Mouse (Mus musculus): Measurements from ENCODE around the gene Tmem8b. TPM values are rescaled to one million over a fixed set of nuclear protein-coding genes. Genes with fewer than 3 reads are reported as not detected.

Gene Tmem8b
- polyA plus RNA-seq, 1 experiment from 2014 or later, result 2.8 TPM

DNA sequence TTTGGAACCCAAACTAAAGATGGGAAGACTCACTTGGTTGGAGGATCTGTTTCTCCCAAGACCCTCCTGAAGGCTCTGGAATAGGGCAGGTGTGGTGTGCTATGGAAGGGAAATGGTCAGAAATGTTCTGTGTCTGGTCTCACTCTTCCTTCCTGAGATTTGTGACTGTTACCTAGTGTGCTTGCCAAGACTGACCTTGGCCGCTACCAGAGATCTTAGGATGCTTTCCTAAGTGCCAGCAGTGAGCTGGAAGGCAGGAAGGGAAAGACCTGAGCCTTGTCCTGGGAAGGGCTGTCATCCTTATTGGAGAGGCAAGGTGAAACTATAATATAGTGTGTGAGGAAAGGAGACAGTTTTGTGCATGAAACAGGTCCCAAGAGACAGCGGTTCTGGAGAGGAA, 35.0 kb upstream of the Tmem8b start:
- Histone ChIP-seq H3K36me3 (ENCODE audit: insufficient read depth, low read length) (no peaks in the 10 kb centered on the region), H3K4me2 (replicated peaks; ENCODE audit: low read depth, low read length) (no peak overlapping the region), H3K27me3 (ENCODE audit: insufficient read depth, low read length) (no peaks in the 10 kb centered on the region), H3K9ac (replicated peaks; ENCODE audit: low read length) (no peak overlapping the region), H3K4me1 (ENCODE audit: insufficient read depth, low read length) (peaks cover 22% of the 10 kb centered on the region), H3K9me3 (ENCODE audit: low read length) (no peaks in the 10 kb centered on the region), H3K4me3 (ENCODE audit: low read length) (no peak overlapping the region), H3K27ac (ENCODE audit: low read length) (no peak overlapping the region)
- WGBS, result 94% methylated on average over 2 of the region's 2 CpGs
- ATAC-seq (ENCODE audit: low FRiP score, low TSS enrichment), result no peak

DNA sequence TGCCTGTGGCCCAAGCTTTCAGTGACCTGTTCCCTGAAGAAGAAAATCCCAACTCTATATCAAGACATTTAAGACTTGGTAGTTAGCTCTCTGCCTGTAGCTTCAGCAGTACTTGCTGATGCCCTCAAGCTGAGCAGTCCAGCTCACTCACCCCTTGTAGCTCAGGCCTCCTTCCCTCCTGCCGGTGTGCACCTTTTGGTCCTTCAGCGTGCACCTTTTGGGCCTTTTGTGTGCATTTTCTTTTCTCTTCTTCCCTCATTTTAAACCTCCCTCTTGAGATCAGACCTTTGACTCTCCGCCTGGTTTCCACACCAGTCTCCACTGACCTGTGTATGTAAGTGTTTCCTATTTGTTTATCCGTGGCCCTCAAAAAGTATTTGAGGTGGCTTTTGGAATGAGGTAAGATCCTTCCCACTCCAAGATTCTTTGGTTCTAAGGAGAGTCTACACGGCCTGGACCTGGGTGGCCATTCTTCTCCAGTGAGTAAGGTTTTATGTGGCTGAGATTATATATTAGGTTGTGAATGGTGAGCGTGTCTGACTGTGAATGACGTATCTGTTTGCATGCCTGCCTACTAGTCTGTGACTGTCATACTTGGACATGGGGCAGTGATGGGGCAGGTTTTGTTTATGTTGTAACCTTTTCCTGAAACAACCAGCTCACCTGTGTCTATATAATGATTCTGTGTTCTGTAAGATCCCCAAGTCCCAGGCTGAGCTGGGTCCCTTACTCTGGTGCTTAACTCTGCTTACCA, 34.0 kb upstream of the Tmem8b start:
- no peak overlapping the region for H3K4me2 ChIP-seq (replicated peaks; ENCODE audit: low read depth, low read length)
- H3K9ac ChIP-seq (replicated peaks; ENCODE audit: low read length), result no peak overlapping the region
- no peak for ATAC-seq (ENCODE audit: low FRiP score, low TSS enrichment)
- no peaks in the 10 kb centered on the region for H3K36me3 ChIP-seq (ENCODE audit: insufficient read depth, low read length)
- no peaks in the 10 kb centered on the region for H3K9me3 ChIP-seq (ENCODE audit: low read length)
- 80% methylated on average over 7 of the region's 7 CpGs for WGBS
- no peak overlapping the region for H3K4me3 ChIP-seq (ENCODE audit: low read length)
- H3K4me1 ChIP-seq (ENCODE audit: insufficient read depth, low read length), result peaks cover 22% of the 10 kb centered on the region
- no peak overlapping the region for H3K27ac ChIP-seq (ENCODE audit: low read length)
- H3K27me3 ChIP-seq (ENCODE audit: insufficient read depth, low read length), result no peaks in the 10 kb centered on the region

DNA sequence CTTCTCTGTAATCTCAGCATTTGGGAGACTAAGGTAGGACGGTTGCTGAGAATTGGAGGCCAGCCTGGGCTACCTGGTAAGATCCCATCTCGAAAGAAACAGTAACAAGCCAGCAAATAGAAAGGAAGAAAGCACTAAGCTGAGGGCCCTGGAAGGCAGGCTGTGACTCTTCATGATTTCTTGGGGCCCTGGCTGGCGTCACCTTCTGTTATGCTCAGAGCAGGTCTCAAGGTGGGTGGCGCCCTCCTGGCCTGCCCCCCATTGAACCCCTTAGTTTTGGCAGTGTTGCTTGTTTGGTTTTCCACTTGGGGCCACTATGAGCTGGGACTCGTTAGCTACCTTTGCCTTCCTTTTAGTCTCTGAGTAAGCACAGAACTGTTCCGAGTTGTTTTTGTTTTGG, 32.0 kb upstream of the Tmem8b start:
- H3K9ac ChIP-seq (replicated peaks; ENCODE audit: low read length), result no peak overlapping the region
- no peaks in the 10 kb centered on the region for H3K36me3 ChIP-seq (ENCODE audit: insufficient read depth, low read length)
- no peak overlapping the region for H3K27ac ChIP-seq (ENCODE audit: low read length)
- H3K27me3 ChIP-seq (ENCODE audit: insufficient read depth, low read length), result no peaks in the 10 kb centered on the region
- no peaks in the 10 kb centered on the region for H3K9me3 ChIP-seq (ENCODE audit: low read length)
- no peak overlapping the region for H3K4me3 ChIP-seq (ENCODE audit: low read length)
- H3K4me2 ChIP-seq (replicated peaks; ENCODE audit: low read depth, low read length), result no peak overlapping the region
- H3K4me1 ChIP-seq (ENCODE audit: insufficient read depth, low read length), result peaks cover 12% of the 10 kb centered on the region
- 74% methylated on average over 6 of the region's 6 CpGs for WGBS
- ATAC-seq (ENCODE audit: low FRiP score, low TSS enrichment), result no peak

DNA sequence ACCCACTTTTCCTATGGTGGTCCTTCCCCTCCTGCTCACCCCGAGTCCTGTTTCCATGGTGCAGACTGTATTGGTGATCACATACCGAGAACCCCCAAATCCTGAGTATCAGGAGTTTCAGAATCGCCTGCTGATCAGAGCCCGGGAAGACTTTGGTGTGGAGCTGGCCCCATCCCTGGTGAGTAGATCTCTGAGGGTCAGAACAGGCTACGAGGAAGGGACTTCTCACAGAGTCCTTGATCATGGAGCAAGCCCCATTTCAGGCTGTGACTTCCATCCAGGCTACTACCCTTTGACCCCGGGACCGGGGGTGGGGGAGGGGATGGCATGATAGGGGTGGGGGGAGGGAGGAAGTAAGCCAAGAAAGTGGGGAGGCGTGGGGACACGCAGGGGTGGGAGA, 28.7 kb upstream of the Tmem8b start:
- Histone ChIP-seq H3K9me3 (ENCODE audit: low read length) (no peaks in the 10 kb centered on the region), H3K4me3 (ENCODE audit: low read length) (no peak overlapping the region), H3K4me1 (ENCODE audit: insufficient read depth, low read length) (no peaks in the 10 kb centered on the region), H3K9ac (replicated peaks; ENCODE audit: low read length) (no peak overlapping the region), H3K27me3 (ENCODE audit: insufficient read depth, low read length) (no peaks in the 10 kb centered on the region), H3K4me2 (replicated peaks; ENCODE audit: low read depth, low read length) (no peak overlapping the region), H3K27ac (ENCODE audit: low read length) (no peak overlapping the region), H3K36me3 (ENCODE audit: insufficient read depth, low read length) (no peaks in the 10 kb centered on the region)
- ATAC-seq (ENCODE audit: low FRiP score, low TSS enrichment), result no peak
- 70% methylated on average over 9 of the region's 9 CpGs for WGBS

DNA sequence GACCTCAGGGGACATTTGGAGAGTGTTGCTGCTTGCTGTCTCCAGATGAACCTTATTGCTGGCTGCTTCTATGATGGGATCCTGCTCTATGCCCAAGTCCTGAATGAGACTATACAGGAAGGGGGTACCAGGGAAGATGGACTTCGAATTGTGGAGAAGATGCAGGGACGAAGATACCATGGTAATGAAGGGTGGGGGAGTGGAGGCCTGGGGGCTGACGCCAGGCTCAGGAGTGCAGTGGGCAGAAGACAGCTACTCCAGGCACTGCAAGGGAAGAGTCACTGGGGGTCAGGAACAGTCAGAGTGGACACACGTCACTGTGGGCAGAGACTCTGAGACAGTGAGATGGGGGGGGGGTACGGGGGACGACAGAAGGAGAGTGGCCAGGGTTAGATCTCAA, 28.3 kb upstream of the Tmem8b start:
- no peak overlapping the region for H3K4me3 ChIP-seq (ENCODE audit: low read length)
- H3K27ac ChIP-seq (ENCODE audit: low read length), result no peak overlapping the region
- no peak overlapping the region for H3K4me2 ChIP-seq (replicated peaks; ENCODE audit: low read depth, low read length)
- WGBS, result 86% methylated on average over 6 of the region's 6 CpGs
- no peaks in the 10 kb centered on the region for H3K27me3 ChIP-seq (ENCODE audit: insufficient read depth, low read length)
- no peaks in the 10 kb centered on the region for H3K4me1 ChIP-seq (ENCODE audit: insufficient read depth, low read length)
- no peak for ATAC-seq (ENCODE audit: low FRiP score, low TSS enrichment)
- no peaks in the 10 kb centered on the region for H3K9me3 ChIP-seq (ENCODE audit: low read length)
- no peak overlapping the region for H3K9ac ChIP-seq (replicated peaks; ENCODE audit: low read length)
- no peaks in the 10 kb centered on the region for H3K36me3 ChIP-seq (ENCODE audit: insufficient read depth, low read length)

DNA sequence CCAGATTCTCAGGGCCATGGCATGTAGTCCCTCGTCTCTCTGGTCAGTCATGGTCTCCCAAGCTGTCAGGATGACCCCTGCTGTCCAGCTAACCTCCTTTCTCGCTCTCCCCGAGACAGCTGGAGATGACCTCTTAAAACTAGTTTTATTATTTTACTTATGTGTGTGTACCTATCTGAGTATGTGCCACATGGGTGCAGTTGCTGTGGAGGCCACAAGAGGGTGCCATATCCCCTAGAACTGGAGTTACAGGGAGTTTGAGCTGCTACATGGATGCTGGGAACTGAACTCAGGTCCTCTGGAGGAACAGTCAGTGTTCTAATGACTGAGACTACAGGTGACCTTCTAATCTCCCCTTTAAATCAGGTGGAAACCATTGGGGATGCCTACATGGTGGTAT, 19.0 kb upstream of the Tmem8b start:
- whole genome bisulfite sequencing, result 94% methylated on average over 3 of the region's 3 CpGs
- H3K4me3 ChIP-seq (ENCODE audit: low read length), result no peak overlapping the region
- H3K9me3 ChIP-seq (ENCODE audit: low read length), result peaks cover 8% of the 10 kb centered on the region

DNA sequence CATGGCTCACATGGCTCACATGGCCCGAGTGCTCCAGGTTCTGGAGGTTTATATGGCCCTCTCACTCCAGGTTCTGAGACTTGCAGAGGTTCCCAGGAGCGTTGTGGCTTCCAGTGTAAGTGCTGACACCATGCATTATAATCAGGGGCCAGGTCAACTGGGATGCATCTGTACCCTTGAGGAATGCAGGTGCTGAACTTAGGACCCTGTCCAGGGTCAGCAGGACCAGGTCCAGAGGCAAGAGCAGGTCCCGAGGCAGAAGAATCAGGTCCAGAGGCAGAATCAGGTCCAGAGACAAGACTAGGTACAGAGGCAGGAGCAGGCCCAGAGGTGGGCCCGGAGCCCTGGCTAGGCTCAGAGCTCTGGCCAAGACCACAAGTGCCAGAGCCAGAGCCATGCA, 16.0 kb upstream of the Tmem8b start:
- ATAC-seq (ENCODE audit: low FRiP score, low TSS enrichment), result no peak

More for the DNA sequence above, 19.0 kb upstream of the Tmem8b start:
- Histone ChIP-seq H3K4me2 (replicated peaks; ENCODE audit: low read depth, low read length) (no peak overlapping the region), H3K36me3 (ENCODE audit: insufficient read depth, low read length) (peaks cover 12% of the 10 kb centered on the region; the same call in 1 of the 2 replicates), H3K9ac (replicated peaks; ENCODE audit: low read length) (no peak overlapping the region), H3K27ac (ENCODE audit: low read length) (no peak overlapping the region), H3K4me1 (ENCODE audit: insufficient read depth, low read length) (peaks cover 10% of the 10 kb centered on the region; the same call in 1 of the 2 replicates), H3K27me3 (ENCODE audit: insufficient read depth, low read length) (no peaks in the 10 kb centered on the region)
- no peak for ATAC-seq (ENCODE audit: low FRiP score, low TSS enrichment)

DNA sequence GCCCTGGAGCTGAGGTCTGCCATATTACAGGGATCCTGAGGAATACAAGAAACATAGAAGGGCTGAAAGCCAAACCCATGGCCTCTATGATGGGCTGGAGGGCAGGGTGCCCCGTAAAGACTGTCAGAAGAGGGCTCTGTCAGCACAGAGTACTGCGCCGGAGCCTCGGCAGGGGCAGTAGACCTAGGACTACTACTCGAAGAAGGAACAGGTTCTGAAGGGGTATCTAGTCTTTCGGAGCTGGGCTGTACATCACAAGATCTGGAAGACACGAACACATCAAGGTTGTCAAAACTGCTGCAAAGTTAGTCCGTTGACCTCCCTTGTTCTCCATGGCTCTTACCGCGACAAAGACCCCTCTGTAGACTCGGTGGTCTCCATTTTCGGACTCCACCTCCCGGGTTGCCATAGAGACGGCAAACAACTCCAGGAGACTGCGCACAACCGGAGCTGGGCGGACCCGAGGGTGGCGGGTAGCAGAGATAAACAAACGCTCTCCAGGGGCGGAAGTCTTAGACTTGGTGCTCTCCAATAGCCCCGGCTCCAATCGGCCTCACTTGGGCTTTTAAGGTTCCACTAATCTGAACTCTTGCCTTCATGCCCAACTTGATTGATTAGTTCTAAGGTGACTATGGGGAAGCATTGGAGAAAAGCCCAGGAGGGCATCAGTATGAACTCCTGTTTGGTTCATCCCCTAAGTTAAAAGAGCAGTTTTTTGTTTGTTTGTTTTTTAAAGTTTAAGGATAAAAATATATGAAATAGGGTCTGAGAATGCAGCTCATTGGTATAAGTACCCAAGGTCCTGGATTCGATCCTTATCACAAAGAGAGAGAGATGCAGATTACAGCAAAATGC, 15.4 kb upstream of the Tmem8b start, which contains the start of gene Spag8:
TSS of gene Spag8 (minus strand) at position 434 of the 855 bp plus-strand sequence.
- WGBS, result 20% methylated on average over 24 of the region's 24 CpGs
- H3K9ac ChIP-seq (replicated peaks; ENCODE audit: low read length), result no peak within 1 kb of the TSS
- ATAC-seq (ENCODE audit: low FRiP score, low TSS enrichment), result no peak

More for the DNA sequence above, 16.0 kb upstream of the Tmem8b start:
- H3K4me2 ChIP-seq (replicated peaks; ENCODE audit: low read depth, low read length), result no peak overlapping the region
- H3K9me3 ChIP-seq (ENCODE audit: low read length), result peaks cover 8% of the 10 kb centered on the region
- peaks cover 12% of the 10 kb centered on the region; the same call in 1 of the 2 replicates for H3K36me3 ChIP-seq (ENCODE audit: insufficient read depth, low read length)
- WGBS, result 84% methylated on average over 4 of the region's 4 CpGs
- no peak overlapping the region for H3K9ac ChIP-seq (replicated peaks; ENCODE audit: low read length)
- H3K27me3 ChIP-seq (ENCODE audit: insufficient read depth, low read length), result no peaks in the 10 kb centered on the region
- no peak overlapping the region for H3K27ac ChIP-seq (ENCODE audit: low read length)
- peaks cover 17% of the 10 kb centered on the region for H3K4me1 ChIP-seq (ENCODE audit: insufficient read depth, low read length)
- no peak overlapping the region for H3K4me3 ChIP-seq (ENCODE audit: low read length)

DNA sequence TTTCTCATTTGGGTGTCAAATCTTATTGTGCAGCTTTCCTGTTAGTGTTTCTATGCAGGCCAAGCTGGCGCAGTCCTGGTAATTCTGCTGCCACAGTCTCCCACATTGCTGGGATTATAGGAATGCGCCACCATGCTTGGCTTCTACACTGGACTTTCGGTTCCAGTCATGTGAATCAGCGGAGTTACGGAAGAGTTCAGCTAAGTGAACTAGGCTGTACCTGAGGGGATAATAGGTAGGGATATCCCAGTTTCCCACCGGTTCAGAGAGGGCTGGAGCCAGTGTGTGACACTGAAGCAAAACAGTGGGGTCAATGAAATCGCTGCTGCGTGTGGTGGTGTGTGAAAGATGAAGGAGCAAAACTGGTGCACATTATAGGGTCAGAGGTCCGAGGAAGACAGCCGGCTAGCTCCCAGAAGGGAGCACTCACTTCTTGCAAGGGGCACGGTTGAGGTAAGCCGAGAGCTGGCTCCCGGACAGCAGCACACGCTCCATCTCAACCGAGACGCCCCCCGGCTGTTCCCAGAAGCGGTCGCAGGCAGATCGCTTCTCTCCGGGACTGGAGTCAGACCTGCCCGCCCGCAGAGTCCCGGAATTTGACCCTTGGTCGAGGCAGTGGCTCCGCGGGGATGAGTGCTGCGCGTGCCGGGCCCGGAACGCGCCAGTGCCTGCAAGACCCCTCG, 13.0 kb upstream of the Tmem8b start:
- WGBS, result 5% methylated on average over 34 of the region's 34 CpGs
- Histone ChIP-seq H3K4me2 (replicated peaks; ENCODE audit: low read depth, low read length) (peak overlapping the region; percentile 69), H3K9ac (replicated peaks; ENCODE audit: low read length) (peak overlapping the region; percentile 92), H3K27me3 (ENCODE audit: insufficient read depth, low read length) (0 out of 2 replicates have a peak, but pooled peaks cover 6% of the 10 kb centered on the region), H3K36me3 (ENCODE audit: insufficient read depth, low read length) (no peaks in the 10 kb centered on the region), H3K9me3 (ENCODE audit: low read length) (no peaks in the 10 kb centered on the region), H3K4me3 (ENCODE audit: low read length) (peak overlapping the region; percentile 81), H3K4me1 (ENCODE audit: insufficient read depth, low read length) (peaks cover 17% of the 10 kb centered on the region), H3K27ac (ENCODE audit: low read length) (peak overlapping the region; percentile 94)
- ATAC-seq (ENCODE audit: low FRiP score, low TSS enrichment), result peak; percentile 40; the same call in 1 of the 2 replicates

More for the DNA sequence above, 15.4 kb upstream of the Tmem8b start, which contains the start of gene Spag8:
- Histone ChIP-seq H3K36me3 (ENCODE audit: insufficient read depth, low read length) (peaks cover 12% of the 10 kb centered on the region; the same call in 1 of the 2 replicates), H3K4me3 (ENCODE audit: low read length) (peak within 1 kb of the TSS; percentile 26), H3K27ac (ENCODE audit: low read length) (no peak within 1 kb of the TSS), H3K27me3 (ENCODE audit: insufficient read depth, low read length) (no peaks in the 10 kb centered on the region), H3K9me3 (ENCODE audit: low read length) (peaks cover 8% of the 10 kb centered on the region), H3K4me1 (ENCODE audit: insufficient read depth, low read length) (peaks cover 17% of the 10 kb centered on the region), H3K4me2 (replicated peaks; ENCODE audit: low read depth, low read length) (peak within 1 kb of the TSS; percentile 47)

All from kidney, embryonic 16.5 days (tissue).